Mouse (Mus musculus): Measurements from ENCODE around the gene BC034090.

DNA sequence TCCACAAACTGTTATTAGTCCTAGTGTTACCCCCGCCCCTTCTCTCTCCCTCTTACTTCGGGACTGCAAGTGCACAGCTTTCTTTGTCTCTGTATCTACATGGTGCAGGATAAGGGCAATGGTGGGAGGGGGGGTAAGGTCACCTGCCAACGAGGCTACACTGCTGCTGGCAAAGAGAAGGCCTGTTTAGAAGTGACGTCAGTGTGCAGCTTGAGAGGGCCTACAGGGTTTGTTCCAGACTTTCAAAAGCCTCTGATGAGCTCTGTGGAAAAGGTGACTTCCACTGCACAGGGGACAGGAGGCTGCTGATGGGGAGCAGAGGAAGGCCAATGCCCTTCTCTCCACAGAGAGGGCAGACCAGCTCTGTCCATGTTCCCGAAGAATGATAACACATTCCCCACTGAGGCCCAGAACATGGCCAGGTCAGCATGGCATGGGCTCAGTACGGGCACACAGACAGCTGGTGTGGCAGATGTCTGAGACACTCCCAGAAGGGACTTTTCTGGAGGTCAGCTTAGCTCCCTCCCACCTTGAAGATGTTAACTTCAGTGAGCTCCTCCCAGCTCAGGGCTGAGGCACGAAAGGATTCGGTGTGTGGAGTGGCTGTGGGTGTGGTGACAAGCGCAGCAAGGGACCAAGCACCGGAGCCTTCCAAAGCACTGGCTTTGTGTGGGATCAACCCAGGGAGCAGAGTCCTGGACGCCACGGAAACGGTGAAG lies 7.8 kb downstream of the BC034090 start:
- TF ChIP-seq FLI1 (IDR thresholded peaks at IDR 0.05; ENCODE audit: low read length): no peak
- TF ChIP-seq GATA1 (IDR thresholded peaks at IDR 0.05; ENCODE audit: borderline replicate concordance, low read length): no peak

Measured in megakaryocyte, embryonic 14.5 days (primary cell).